Mouse (Mus musculus): ENCODE data around the gene Carf.

DNA sequence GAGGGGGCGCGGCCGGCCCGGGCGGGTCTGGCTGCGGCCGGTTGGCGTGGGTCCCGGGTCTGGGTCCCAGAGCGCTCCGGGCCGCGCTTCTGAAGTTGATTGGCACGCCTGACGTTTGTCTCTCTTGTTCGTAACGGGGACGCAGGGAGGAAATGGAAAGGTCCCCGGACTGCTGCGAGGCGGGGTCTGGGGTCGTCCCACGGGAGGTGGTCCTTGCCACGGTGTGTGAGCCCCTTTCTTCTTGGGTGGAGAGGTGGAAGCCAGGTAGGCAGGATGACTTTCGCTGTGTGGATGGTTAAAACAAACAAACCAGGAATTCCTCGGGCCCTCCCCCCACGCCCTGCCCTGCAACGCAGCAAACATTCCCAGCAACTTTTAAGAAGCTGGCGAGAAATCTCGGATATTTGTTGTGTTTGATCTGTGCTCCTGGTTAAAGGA, 82.8 kb downstream of the Carf start:
- TF ChIP-seq POLR2A (IDR thresholded peaks at IDR 0.05; ENCODE audit: control insufficient read depth, low read depth, low read length) (no peak), CTCF (IDR thresholded peaks at IDR 0.05; ENCODE audit: control insufficient read depth, insufficient read depth, insufficient replicate concordance, low read depth, low read length) (no peak)
